Comparison of ENCODE assay signal across 22 mouse cellular contexts in genomic region chr2:165413884-165414283, GRCm38 (mm10). TPM values are rescaled to one million over a fixed set of nuclear protein-coding genes. Genes with fewer than 3 reads are reported as not detected.
DNase-seq lines count a peak whose midpoint lies in the region; ATAC-seq lines count a peak whose summit lies in the region.
"Had no signal": no experiment of that assay in that cellular context is flagged by ENCODE, and none has a peak within 500 bp of the region (broad histone marks: within the 10 kb centered on the region; RNA-seq: fewer than 3 reads in every experiment).

No protein-coding gene starts in this region.

- no peak for DNase-seq in hindbrain, embryonic 11.5 days (ENCODE audit: low spot score)
- peak; percentile 71 for DNase-seq in brain, adult 2 months (ENCODE audit: low read depth, low spot score)
- peak; percentile 44 for DNase-seq in cerebellum, adult 8-10 months
- no peak for DNase-seq in limb, embryonic 10.5 days (ENCODE audit: low spot score)
- DNase-seq in left cerebral cortex, adult 18-20 months (ENCODE audit: low spot score in 2 of 2): no peak
- DNase-seq in urinary bladder, postnatal 25 days (ENCODE audit: low spot score): no peak
- DNase-seq in spleen, postnatal 10 days (ENCODE audit: low spot score in 2 of 2): no peak
- DNase-seq: forebrain, postnatal 0 days; gastrocnemius, adult 2 months; kidney, adult 11 months; kidney, postnatal 10 days; liver; liver, postnatal 0 days; thymus, adult 18-20 months had no signal

- no peaks in the 10 kb centered on the region for H3K9me3 ChIP-seq in hindbrain, embryonic 13.5 days
- no peaks in the 10 kb centered on the region for H3K9me3 ChIP-seq in hindbrain, embryonic 11.5 days (ENCODE audit: control insufficient read depth, low read length)
- H3K9me3 ChIP-seq in limb, embryonic 10.5 days (replicated peaks): no peaks in the 10 kb centered on the region
- H3K9me3 ChIP-seq: heart, embryonic 15.5 days had no signal

- no peaks in the 10 kb centered on the region for H3K27me3 ChIP-seq in hindbrain, embryonic 13.5 days
- H3K27me3 ChIP-seq in hindbrain, embryonic 11.5 days (ENCODE audit: control insufficient read depth, insufficient read depth, low read length): no peaks in the 10 kb centered on the region
- no peaks in the 10 kb centered on the region for H3K27me3 ChIP-seq in limb, embryonic 10.5 days (ENCODE audit: low read depth, poor library complexity, severe bottlenecking)
- H3K27me3 ChIP-seq: heart, embryonic 15.5 days had no signal

- H3K27ac ChIP-seq in hindbrain, embryonic 13.5 days: peak overlapping the region; percentile 48; the same call in 1 of the 2 replicates
- no peak overlapping the region for H3K27ac ChIP-seq in hindbrain, embryonic 11.5 days (ENCODE audit: low read depth, low read length)
- peak overlapping the region; percentile 67 for H3K27ac ChIP-seq in limb, embryonic 10.5 days
- H3K27ac ChIP-seq: gastrocnemius, adult 2 months; heart, embryonic 15.5 days had no signal

- no peak overlapping the region for H3K4me3 ChIP-seq in hindbrain, embryonic 13.5 days
- H3K4me3 ChIP-seq in hindbrain, embryonic 11.5 days (ENCODE audit: low read depth, low read length): no peak overlapping the region
- no peak overlapping the region for H3K4me3 ChIP-seq in limb, embryonic 10.5 days
- H3K4me3 ChIP-seq: gastrocnemius, adult 2 months; heart, embryonic 15.5 days had no signal

- H3K4me1 ChIP-seq in hindbrain, embryonic 13.5 days (replicated peaks): peaks cover 31% of the 10 kb centered on the region
- no peaks in the 10 kb centered on the region for H3K4me1 ChIP-seq in hindbrain, embryonic 11.5 days (replicated peaks; ENCODE audit: control insufficient read depth, insufficient read depth, low read length)
- H3K4me1 ChIP-seq in limb, embryonic 10.5 days: peaks cover 38% of the 10 kb centered on the region

- no peak overlapping the region for H3K9ac ChIP-seq in hindbrain, embryonic 13.5 days
- H3K9ac ChIP-seq in hindbrain, embryonic 11.5 days (ENCODE audit: low read depth, low read length): no peak overlapping the region
- H3K9ac ChIP-seq: forebrain, postnatal 0 days; heart, embryonic 15.5 days; liver, postnatal 0 days had no signal

- no peak for ATAC-seq in hindbrain, embryonic 13.5 days (ENCODE audit: low FRiP score)
- ATAC-seq in hindbrain, embryonic 11.5 days (ENCODE audit: low FRiP score): no peak
- ATAC-seq: forebrain, postnatal 0 days; liver, postnatal 0 days had no signal

- no peak overlapping the region for H3K4me2 ChIP-seq in hindbrain, embryonic 13.5 days
- no peak overlapping the region for H3K4me2 ChIP-seq in hindbrain, embryonic 11.5 days (replicated peaks; ENCODE audit: low read depth, low read length)
- H3K4me2 ChIP-seq: heart, embryonic 15.5 days had no signal

- H3K36me3 ChIP-seq in hindbrain, embryonic 13.5 days: no peaks in the 10 kb centered on the region
- no peaks in the 10 kb centered on the region for H3K36me3 ChIP-seq in hindbrain, embryonic 11.5 days (ENCODE audit: control insufficient read depth, insufficient read depth, low read length)
- H3K36me3 ChIP-seq in limb, embryonic 10.5 days: no peaks in the 10 kb centered on the region
- H3K36me3 ChIP-seq: heart, embryonic 15.5 days had no signal

- WGBS in hindbrain, embryonic 13.5 days: 40% methylated on average over 3 of the region's 3 CpGs
- 51% methylated on average over 3 of the region's 3 CpGs for WGBS in hindbrain, embryonic 11.5 days
- WGBS in limb, embryonic 10.5 days: 60% methylated on average over 3 of the region's 3 CpGs

RNA-seq across cellular contexts. Expression of gene Ocstamp, which starts 13.7 kb away (rescaled TPM):
- 0.04 TPM in 1 of 2 replicates, not detected in the other for polyA plus RNA-seq in hindbrain, embryonic 13.5 days (2015; fragmentation: Nextera tagmentation; extraction: Ambion mirVana)
- polyA plus RNA-seq in hindbrain, embryonic 11.5 days (2014; fragmentation: Nextera tagmentation; extraction: Ambion mirVana): 0.06 TPM in 1 of 2 replicates, not detected in the other
- 0.10 TPM in 2 replicates for polyA plus RNA-seq in limb, embryonic 10.5 days (2016; fragmentation: Nextera tagmentation; extraction: Ambion mirVana)
- not detected for total RNA-seq in left cerebral cortex, adult 18-20 months (2021)
- total RNA-seq: forebrain, postnatal 0 days; granulocyte monocyte progenitor cell, adult 5-6 weeks; hematopoietic stem cell, adult 5-6 weeks; left cerebral cortex, postnatal 10 days; megakaryocyte-erythroid progenitor cell, adult 5-6 weeks had no signal
- polyA plus RNA-seq: C2C12; forebrain, postnatal 0 days had no signal

RNA-seq across cellular contexts. Expression of gene Zfp334, which starts 25.8 kb away (rescaled TPM):
- 10.8 and 11.3 TPM in 2 replicates for polyA plus RNA-seq in hindbrain, embryonic 13.5 days (2015; fragmentation: Nextera tagmentation; extraction: Ambion mirVana)
- 19.6 and 21.2 TPM in 2 replicates for polyA plus RNA-seq in hindbrain, embryonic 11.5 days (2014; fragmentation: Nextera tagmentation; extraction: Ambion mirVana)
- polyA plus RNA-seq in limb, embryonic 10.5 days (2016; fragmentation: Nextera tagmentation; extraction: Ambion mirVana): 18.8 and 20.2 TPM in 2 replicates
- 10 to 100 TPM; 16.1 to 17.4 TPM for total RNA-seq in left cerebral cortex, adult 18-20 months (2021)
- total RNA-seq: granulocyte monocyte progenitor cell, adult 5-6 weeks; hematopoietic stem cell, adult 5-6 weeks; megakaryocyte-erythroid progenitor cell, adult 5-6 weeks had no signal

RNA-seq across cellular contexts. Expression of gene Zfp663, which starts 45.4 kb away (rescaled TPM):
- polyA plus RNA-seq in hindbrain, embryonic 13.5 days (2015; fragmentation: Nextera tagmentation; extraction: Ambion mirVana): 8.1 and 9.3 TPM in 2 replicates
- polyA plus RNA-seq in hindbrain, embryonic 11.5 days (2014; fragmentation: Nextera tagmentation; extraction: Ambion mirVana): 7.0 and 7.6 TPM in 2 replicates
- polyA plus RNA-seq in limb, embryonic 10.5 days (2016; fragmentation: Nextera tagmentation; extraction: Ambion mirVana): 0.64 and 1.3 TPM in 2 replicates
- total RNA-seq in left cerebral cortex, adult 18-20 months (2021): not detected
- total RNA-seq: gastrocnemius, adult 2 months; granulocyte monocyte progenitor cell, adult 5-6 weeks; hematopoietic stem cell, adult 5-6 weeks; megakaryocyte-erythroid progenitor cell, adult 5-6 weeks had no signal
- polyA plus RNA-seq: C2C12; liver, postnatal 0 days; urinary bladder, adult 2 months had no signal

RNA-seq across cellular contexts. Expression of gene Slc13a3, which starts 59.1 kb away (rescaled TPM):
- polyA plus RNA-seq in hindbrain, embryonic 13.5 days (2015; fragmentation: Nextera tagmentation; extraction: Ambion mirVana): 2.2 and 2.6 TPM in 2 replicates
- polyA plus RNA-seq in hindbrain, embryonic 11.5 days (2014; fragmentation: Nextera tagmentation; extraction: Ambion mirVana): 0.14 and 0.17 TPM in 2 replicates
- polyA plus RNA-seq in limb, embryonic 10.5 days (2016; fragmentation: Nextera tagmentation; extraction: Ambion mirVana): 0.24 TPM in 1 of 2 replicates, not detected in the other
- total RNA-seq in left cerebral cortex, adult 18-20 months (2021): 10 to 100 TPM; 17.5 to 21.1 TPM
- total RNA-seq: hematopoietic stem cell, adult 5-6 weeks; megakaryocyte-erythroid progenitor cell, adult 5-6 weeks had no signal
- polyA plus RNA-seq: C2C12 had no signal

Comparison
In these comparisons a context has a peak if more than half of its experiments do, and no peak if none do; other contexts are left out.
1. DNase-seq: peak in brain, adult 2 months (single experiment) and cerebellum, adult 8-10 months (single experiment); none in hindbrain, embryonic 11.5 days (single experiment), limb, embryonic 10.5 days (single experiment), left cerebral cortex, adult 18-20 months (0 of 2), urinary bladder, postnatal 25 days (single experiment) and spleen, postnatal 10 days (0 of 2).